Mouse (Mus musculus) liver, embryonic 14.5 days (tissue): ENCODE results near the gene Cd84.

Experiments used
- CTCF ChIP-seq: IDR thresholded peaks from 2 replicates; pipeline ENCODE4 v1.5.1; 2016; ENCODE audit warnings: antibody characterized with exemption, low read depth, control low read depth
- EP300 ChIP-seq: IDR thresholded peaks from 2 replicates; pipeline ENCODE4 v1.6.1; 2016; ENCODE audit warnings: antibody characterized with exemption, low read depth

DNA sequence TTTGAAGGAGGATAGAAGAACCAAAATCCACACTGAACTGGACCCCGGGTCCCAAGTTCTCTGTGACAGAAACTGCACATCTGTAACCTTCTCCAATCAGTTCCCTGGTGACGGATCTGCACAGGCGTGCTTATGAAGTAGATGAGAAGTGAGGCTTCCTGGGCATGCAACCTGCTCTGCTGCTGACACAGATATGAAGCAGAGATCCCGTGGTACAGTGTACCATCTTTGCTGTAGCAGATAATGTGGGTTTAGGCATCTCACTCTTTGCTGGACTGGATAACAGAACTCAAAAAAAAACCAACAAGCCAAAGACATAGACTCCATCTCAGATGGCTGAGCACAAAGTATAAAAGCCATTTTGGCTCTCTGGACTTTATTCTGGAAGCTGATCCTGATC is 39.8 kb upstream of the Cd84 start:
- TF ChIP-seq CTCF (no peak), EP300 (no peak)
